Mouse (Mus musculus) induced T-regulatory cell, adult 2 months (primary cell): Measurements from ENCODE around the gene Ctdspl.

Source experiments
- DNase-seq: peaks from one replicate; pipeline ENCODE4 v3.0.0-alpha.2; 2012; ENCODE audit warnings: low read depth

Gene Ctdspl

GRCm38 (mm10) chr9:118926111-118926650 is at the start of gene Ctdspl:
TSS of gene Ctdspl (plus strand) at chr9:118926453.
- peak; percentile 66 for DNase-seq

- DNase-seq: no peak
Measured at GRCm38 (mm10) chr9:118876902-118877301, 49.4 kb upstream of the Ctdspl start.

GRCm38 (mm10) chr9:118877365-118878008 is 48.8 kb upstream of the Ctdspl start:
- DNase-seq: no peak

- DNase-seq: no peak
Measured at GRCm38 (mm10) chr9:118878596-118878995, 47.7 kb upstream of the Ctdspl start.

GRCm38 (mm10) chr9:118881281-118881945 is 44.8 kb upstream of the Ctdspl start:
- DNase-seq: peak; percentile 57

- no peak for DNase-seq
Measured at GRCm38 (mm10) chr9:118881946-118882284, 44.3 kb upstream of the Ctdspl start.

- no peak for DNase-seq
Measured at GRCm38 (mm10) chr9:118883150-118883549, 43.1 kb upstream of the Ctdspl start.

- no peak for DNase-seq
Measured at GRCm38 (mm10) chr9:118885785-118886184, 40.5 kb upstream of the Ctdspl start.

- DNase-seq: no peak
Measured at GRCm38 (mm10) chr9:118887201-118887600, 39.1 kb upstream of the Ctdspl start.

- DNase-seq: no peak
Measured at GRCm38 (mm10) chr9:118887734-118888133, 38.5 kb upstream of the Ctdspl start.

GRCm38 (mm10) chr9:118890149-118890548 is 36.1 kb upstream of the Ctdspl start:
- peak; percentile 45 for DNase-seq

- no peak for DNase-seq
Measured at GRCm38 (mm10) chr9:118890645-118891044, 35.6 kb upstream of the Ctdspl start.

GRCm38 (mm10) chr9:118891068-118891467 is 35.2 kb upstream of the Ctdspl start:
- no peak for DNase-seq

- DNase-seq: no peak
Measured at GRCm38 (mm10) chr9:118891593-118891992, 34.7 kb upstream of the Ctdspl start.

- no peak for DNase-seq
Measured at GRCm38 (mm10) chr9:118895101-118895500, 31.2 kb upstream of the Ctdspl start.

- no peak for DNase-seq
Measured at GRCm38 (mm10) chr9:118900677-118901076, 25.6 kb upstream of the Ctdspl start.

- no peak for DNase-seq
Measured at GRCm38 (mm10) chr9:118901917-118902316, 24.3 kb upstream of the Ctdspl start.

GRCm38 (mm10) chr9:118907934-118908620 is 18.2 kb upstream of the Ctdspl start:
- DNase-seq: peak; percentile 86

- no peak for DNase-seq
Measured at GRCm38 (mm10) chr9:118913048-118913447, 13.2 kb upstream of the Ctdspl start.

- no peak for DNase-seq
Measured at GRCm38 (mm10) chr9:118913613-118914012, 12.6 kb upstream of the Ctdspl start.

- DNase-seq: no peak
Measured at GRCm38 (mm10) chr9:118914589-118914988, 11.7 kb upstream of the Ctdspl start.

GRCm38 (mm10) chr9:118915290-118915689 is 11.0 kb upstream of the Ctdspl start:
- DNase-seq: peak; percentile 67

- no peak for DNase-seq
Measured at GRCm38 (mm10) chr9:118919672-118920186, 6.5 kb upstream of the Ctdspl start.
